Mouse (Mus musculus): ENCODE results near the gene Micall1.

DNA sequence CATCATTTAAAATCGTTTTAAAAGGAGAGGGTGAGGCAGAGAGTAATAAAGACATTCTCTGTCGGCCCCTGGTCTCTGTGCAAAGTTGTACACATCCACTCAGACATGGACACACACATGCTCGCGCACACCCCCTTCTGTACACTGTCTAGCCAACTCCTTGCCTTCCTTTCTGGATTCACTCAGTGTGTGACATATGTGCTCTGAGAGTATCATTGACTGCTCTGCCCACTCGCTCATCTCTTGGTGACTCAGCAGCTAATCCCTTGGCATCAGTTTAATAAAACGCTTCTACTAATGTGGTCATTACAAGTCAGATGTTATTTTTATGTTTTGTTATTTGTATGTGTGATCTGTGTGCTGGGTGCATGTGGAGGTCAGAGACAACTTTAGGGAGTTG lies 16.4 kb upstream of the Micall1 start:
- TF ChIP-seq CTCF (IDR thresholded peaks at IDR 0.05; ENCODE audit: extremely low read depth, insufficient read length, insufficient replicate concordance, low read depth, low read length) (no peak), POLR2A (IDR thresholded peaks at IDR 0.05; ENCODE audit: low read depth, low read length) (no peak)

Measured in small intestine, adult 2 months (tissue).